Mouse (Mus musculus) kidney, postnatal 36 days (tissue): ENCODE measurements around the gene Olfr743.
"Not testable (repeated sequence)": the region's sequence is repeated elsewhere in the genome, so short reads cannot be mapped to it uniquely, and the experiment has no call there.

ENCODE experiments used
- DNase-seq, 2 experiments: peaks; one replicate each; pipeline ENCODE4 v3.0.0; 2021 to 2022; ENCODE audit warnings: mixed read lengths in 2 of 2

Olfr743 gene

DNA sequence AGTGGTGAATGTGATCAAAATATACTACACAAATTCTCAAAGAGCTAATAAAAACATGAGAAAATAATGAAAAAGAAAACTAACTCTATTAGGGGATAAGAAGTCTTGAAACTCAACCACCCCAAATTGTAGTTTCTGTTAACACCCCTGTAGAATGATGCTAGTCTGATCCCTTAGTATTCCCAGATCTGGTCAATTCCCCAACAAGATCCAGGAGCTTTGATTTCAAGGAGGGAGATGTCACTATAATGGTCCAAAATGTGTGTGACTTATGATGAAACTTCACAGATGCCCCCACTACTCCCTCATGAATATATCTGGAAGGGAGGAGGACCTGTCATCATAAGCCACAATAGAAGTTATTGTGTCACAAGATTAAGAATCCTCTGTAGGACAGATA, at the start of gene Olfr743:
TSS of gene Olfr743 (plus strand) at position 301 of the 400 bp plus-strand sequence.
- DNase-seq, result no peak

DNA sequence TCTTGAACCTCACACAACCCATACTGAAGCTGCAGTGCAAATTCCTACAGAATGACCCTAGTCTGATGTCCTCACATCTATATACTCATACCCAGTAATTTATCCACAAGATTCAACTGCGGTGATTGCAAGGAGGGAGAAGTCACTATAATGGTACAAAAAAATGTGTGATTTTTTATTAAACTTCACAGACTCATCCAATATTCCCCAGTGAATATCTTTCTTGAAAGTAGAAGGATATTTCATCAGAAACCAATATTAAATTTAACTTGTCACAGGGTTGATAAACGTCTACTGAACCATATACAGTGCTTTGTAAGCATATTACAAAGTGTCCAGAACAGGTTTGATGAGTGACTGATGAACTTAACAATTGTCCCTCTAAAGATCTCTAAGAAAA, 49.2 kb upstream of the Olfr743 start, which contains the start of gene Olfr741:
TSS of gene Olfr741 (plus strand) at position 301 of the 400 bp plus-strand sequence.
- no peak for DNase-seq

DNA sequence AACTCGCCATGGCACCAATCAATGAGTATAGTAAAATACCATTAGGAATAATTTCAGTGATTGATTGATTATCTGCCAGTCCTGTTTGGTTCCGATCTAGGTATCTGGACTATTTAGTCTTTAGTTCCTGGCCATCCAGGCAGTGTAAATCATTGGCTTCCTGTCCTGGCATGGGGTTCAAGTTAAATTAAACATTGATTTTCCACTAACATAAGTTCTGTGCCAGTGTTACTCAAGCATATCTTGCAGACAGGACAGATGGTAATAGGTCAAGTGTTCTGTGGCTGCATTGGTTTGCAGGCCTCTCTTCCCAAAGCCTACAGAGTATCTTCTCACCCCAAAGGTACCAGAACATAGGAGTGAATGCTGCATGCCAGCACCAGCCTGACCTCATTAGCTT, 43.2 kb upstream of the Olfr743 start:
- DNase-seq, result peak; percentile 2 to 7

DNA sequence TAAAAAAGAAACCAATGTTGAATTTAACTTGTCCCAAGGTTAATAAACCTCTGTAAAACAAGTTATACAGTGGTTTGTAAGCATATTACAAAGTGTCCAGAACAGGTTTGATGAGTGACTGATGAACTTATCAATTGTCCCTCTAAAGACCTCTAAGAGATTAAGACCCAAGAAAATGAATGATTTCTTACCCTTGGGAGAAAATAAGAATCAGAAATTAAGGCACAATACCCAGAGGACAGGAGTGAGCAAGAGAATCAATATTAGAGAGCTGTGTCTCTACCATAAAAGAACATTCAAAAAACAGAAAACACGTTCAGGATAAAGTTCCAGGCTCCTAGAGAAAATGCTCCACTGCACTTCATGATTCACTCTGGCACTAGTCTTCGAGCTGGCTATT, 18.3 kb upstream of the Olfr743 start, which contains the start of gene Olfr742:
TSS of gene Olfr742 (plus strand) at position 301 of the 400 bp plus-strand sequence.
- no peak for DNase-seq

DNA sequence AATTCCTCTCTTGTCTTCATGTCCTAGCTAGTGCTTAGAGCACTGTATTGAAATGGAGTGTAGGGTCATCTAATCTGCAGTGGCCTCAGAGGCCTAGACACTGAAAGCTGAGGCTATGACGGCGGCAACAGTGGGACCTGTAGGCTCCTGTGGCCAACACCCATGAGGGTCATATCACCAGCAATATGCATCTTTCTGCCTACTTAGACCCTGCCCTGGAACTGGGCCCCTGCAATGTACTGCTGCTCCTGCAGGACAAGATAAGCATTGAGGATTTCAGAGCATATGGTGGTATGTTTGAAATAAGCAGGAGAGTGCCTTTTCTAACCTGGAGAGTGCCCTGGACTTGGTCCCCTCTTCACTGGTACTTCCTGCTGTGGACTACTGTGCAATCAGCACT, 31.1 kb downstream of the Olfr743 start:
- no peak for DNase-seq

DNA sequence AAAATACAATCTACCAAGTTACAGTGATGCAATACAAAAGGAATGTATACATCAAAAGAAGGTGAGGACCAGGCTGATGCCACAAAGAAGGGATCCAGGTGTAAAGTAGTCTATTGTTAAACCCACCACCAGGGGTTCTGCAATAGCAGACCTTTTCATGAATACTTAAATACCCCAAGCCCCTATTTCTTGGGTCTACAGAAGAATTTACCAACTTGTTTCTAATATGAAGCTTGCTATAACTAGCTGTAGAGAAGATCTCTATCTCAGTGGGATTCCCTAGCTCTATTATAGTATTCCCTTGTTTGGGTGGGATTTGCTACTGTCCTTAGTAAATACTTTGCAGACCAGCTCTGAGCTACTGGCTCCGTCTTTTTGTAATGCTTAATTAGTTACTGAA, 51.4 kb downstream of the Olfr743 start:
- not testable (repeated sequence) for DNase-seq
